Mouse (Mus musculus) liver, adult 2 months (tissue): ENCODE data around the gene Ift43. TPM values are rescaled to one million over a fixed set of nuclear protein-coding genes. Genes with fewer than 3 reads are reported as not detected.

Experiments
- DNase-seq: peaks from one replicate; pipeline ENCODE4 v3.0.0-alpha.2; 2011; ENCODE audit warnings: low read depth, low spot score; ENCODE audit errors: extremely low read depth
- H3K27ac ChIP-seq: fragments of 200-500 bp; replicated peaks from 2 replicates; pipeline ENCODE4 v1.5.1; 2012; ENCODE audit warnings: low read depth, mild to moderate bottlenecking, control low read depth, inconsistent platforms, low read length; ENCODE audit not compliant: insufficient read depth
- H3K27me3 ChIP-seq: fragments of 200-500 bp; 2 replicates; pipeline ENCODE4 v1.6.1; 2012; ENCODE audit warnings: mild to moderate bottlenecking, moderate library complexity, low read length, inconsistent platforms; ENCODE audit not compliant: control insufficient read depth, insufficient read depth
- H3K36me3 ChIP-seq: fragments of 200-500 bp; 2 replicates; pipeline ENCODE4 v1.6.1; 2012; ENCODE audit warnings: low read length, inconsistent platforms; ENCODE audit not compliant: control insufficient read depth, insufficient read depth
- H3K4me1 ChIP-seq: fragments of 200-500 bp; 2 replicates; pipeline ENCODE4 v1.6.1; 2011; ENCODE audit warnings: low read length; ENCODE audit not compliant: control insufficient read depth, insufficient read depth
- H3K4me3 ChIP-seq: fragments of 200-500 bp; 2 replicates; pipeline ENCODE4 v1.5.1; 2011; ENCODE audit warnings: low read depth, mild to moderate bottlenecking, control low read depth, low read length, moderate library complexity; ENCODE audit not compliant: insufficient read depth
- H3K79me2 ChIP-seq: fragments of 200-500 bp; 2 replicates; pipeline ENCODE4 v1.6.1; 2012; ENCODE audit warnings: inconsistent platforms, mild to moderate bottlenecking, low read length, moderate library complexity; ENCODE audit not compliant: control insufficient read depth, insufficient read depth
- H3K9ac ChIP-seq: fragments of 200-500 bp; 2 replicates; pipeline ENCODE4 v1.6.1; 2012; ENCODE audit warnings: low read depth, mild to moderate bottlenecking, control low read depth, inconsistent platforms, low read length
- CTCF ChIP-seq: fragments of 200-500 bp; IDR thresholded peaks from 2 replicates; pipeline ENCODE4 v1.5.1; 2011; ENCODE audit warnings: low read depth, low read length, control low read depth
- POLR2A ChIP-seq: fragments of 200-500 bp; IDR thresholded peaks from 2 replicates; pipeline ENCODE4 v1.6.1; 2011; ENCODE audit warnings: low read length, control low read depth; ENCODE audit not compliant: insufficient read depth; ENCODE audit errors: extremely low read depth
- WGBS: fragments of 180-500 bp; shearing (Covaris S2); methylation state at CpG from one replicate; pipeline ENCODE4 v1.1.7; 2018; 5-methylcytosine and 5-hydroxymethylcytosine counted together
- polyA plus RNA-seq: library from polyadenylated mRNA; depleted of rRNA; stranded (reverse); fragments of >200 nt; gene quantifications from 2 replicates; pipeline ENCODE4 v1.2.3, GENCODE M21; 2012
- total RNA-seq: library from RNA; depleted of rRNA; stranded (reverse); fragments of >200 nt; gene quantifications from 2 replicates; pipeline ENCODE4 v1.2.3, GENCODE M21; 2014

The Ift43 gene
- total and polyA plus RNA-seq, 2 experiments, result 3.5 to 4.5 TPM

DNA sequence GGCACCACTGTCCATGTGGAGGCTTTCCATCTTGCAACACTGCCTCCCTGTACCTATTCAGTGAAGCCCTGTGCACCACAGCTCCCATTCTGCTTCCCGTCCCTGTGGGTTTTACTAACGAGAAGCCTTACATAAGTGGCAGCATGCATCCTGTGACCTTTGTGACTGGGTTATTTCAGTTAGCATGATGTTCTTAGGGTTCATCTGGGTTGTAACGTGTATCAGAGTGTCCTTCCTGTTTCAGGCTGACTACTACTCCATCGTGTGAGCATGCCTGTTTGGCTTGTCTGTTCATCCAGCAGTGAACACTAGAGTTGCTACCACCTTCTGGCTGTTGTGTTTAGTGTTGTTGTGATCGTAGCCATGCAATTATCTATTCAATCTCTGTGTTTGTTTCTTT lies 36.2 kb upstream of the Ift43 start:
- TF ChIP-seq POLR2A (no peak), CTCF (no peak)
- 77% methylated on average over 5 of the region's 5 CpGs for WGBS
- no peaks in the 10 kb centered on the region for H3K4me1 ChIP-seq
- H3K27me3 ChIP-seq, result no peaks in the 10 kb centered on the region
- no peaks in the 10 kb centered on the region for H3K79me2 ChIP-seq
- peak; percentile 48 for DNase-seq
- H3K9ac ChIP-seq, result no peak overlapping the region
- H3K4me3 ChIP-seq, result no peak overlapping the region
- H3K27ac ChIP-seq, result no peak overlapping the region
- H3K36me3 ChIP-seq, result no peaks in the 10 kb centered on the region

DNA sequence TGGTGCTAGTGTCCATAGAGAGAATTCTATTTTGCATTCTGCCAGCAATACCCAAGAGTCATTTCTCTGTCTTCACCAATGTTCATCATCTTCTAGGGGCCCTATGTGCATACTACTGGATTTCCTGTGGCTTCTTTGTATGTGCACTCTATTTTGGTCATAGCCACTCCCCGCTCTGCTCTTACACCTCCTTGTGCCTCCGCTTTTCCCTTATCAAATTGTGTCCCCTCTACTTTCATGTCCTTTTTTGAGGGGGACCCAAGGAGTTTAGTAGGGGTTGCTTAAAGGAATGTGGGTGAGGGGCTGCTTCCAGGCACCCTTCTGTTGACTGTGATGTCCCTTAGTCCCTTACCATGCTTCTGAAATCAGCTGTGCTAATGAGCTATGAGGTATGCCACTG lies 35.6 kb upstream of the Ift43 start:
- no peaks in the 10 kb centered on the region for H3K79me2 ChIP-seq
- H3K4me1 ChIP-seq, result no peaks in the 10 kb centered on the region
- WGBS, result 98% methylated on average over 2 of the region's 2 CpGs
- DNase-seq, result no peak
- no peaks in the 10 kb centered on the region for H3K36me3 ChIP-seq
- no peak overlapping the region for H3K27ac ChIP-seq
- TF ChIP-seq CTCF (no peak), POLR2A (no peak)
- H3K27me3 ChIP-seq, result no peaks in the 10 kb centered on the region
- H3K4me3 ChIP-seq, result no peak overlapping the region
- H3K9ac ChIP-seq, result no peak overlapping the region

DNA sequence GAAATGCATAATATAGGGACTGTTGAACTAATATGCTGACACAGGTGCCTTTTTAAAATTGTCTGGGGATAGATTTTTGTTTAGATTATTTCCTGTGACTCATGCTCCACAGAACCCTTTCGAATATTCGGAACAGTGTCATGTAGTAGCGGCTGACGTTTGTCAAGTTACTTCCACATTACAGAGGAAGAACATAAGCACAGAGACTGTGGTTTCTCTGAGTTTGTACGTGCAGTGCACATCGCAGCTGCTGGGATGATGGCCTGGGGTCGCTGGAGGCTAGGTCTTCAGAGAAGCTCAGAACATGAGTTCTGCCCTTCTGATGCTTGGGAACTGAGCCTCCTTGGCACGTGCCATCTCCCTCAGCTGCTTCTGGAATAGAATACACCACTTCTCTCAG lies 35.0 kb upstream of the Ift43 start:
- Histone ChIP-seq H3K4me3 (no peak overlapping the region), H3K27ac (no peak overlapping the region), H3K27me3 (no peaks in the 10 kb centered on the region), H3K79me2 (no peaks in the 10 kb centered on the region), H3K36me3 (no peaks in the 10 kb centered on the region), H3K4me1 (no peaks in the 10 kb centered on the region), H3K9ac (no peak overlapping the region)
- WGBS, result 88% methylated on average over 8 of the region's 8 CpGs
- peak; percentile 22 for DNase-seq
- TF ChIP-seq POLR2A (no peak), CTCF (no peak)

DNA sequence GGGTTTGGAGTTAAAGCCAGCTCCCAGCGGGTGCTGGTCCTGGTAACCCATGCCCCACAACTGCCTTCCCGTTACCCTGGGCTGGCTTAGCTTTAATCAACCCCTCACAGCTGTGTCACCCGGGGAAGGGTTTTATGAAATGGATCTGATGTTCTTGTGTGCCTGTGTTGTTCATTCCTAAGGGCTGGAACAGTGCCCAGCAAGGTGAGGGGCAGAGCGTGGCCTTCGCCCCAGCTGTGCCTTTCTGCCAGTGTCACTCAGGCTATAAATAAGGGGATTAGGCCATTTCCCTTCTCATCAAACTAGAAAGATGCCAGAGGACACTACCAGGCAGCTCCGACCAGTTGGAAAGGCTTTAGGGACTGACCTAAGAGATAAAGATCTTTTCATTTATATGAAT lies 32.5 kb upstream of the Ift43 start:
- H3K9ac ChIP-seq, result no peak overlapping the region
- no peak for DNase-seq
- no peak overlapping the region for H3K4me3 ChIP-seq
- H3K27me3 ChIP-seq, result no peaks in the 10 kb centered on the region
- TF ChIP-seq POLR2A, result no peak
- no peak for TF ChIP-seq CTCF
- no peaks in the 10 kb centered on the region for H3K4me1 ChIP-seq
- no peak overlapping the region for H3K27ac ChIP-seq
- no peaks in the 10 kb centered on the region for H3K36me3 ChIP-seq
- H3K79me2 ChIP-seq, result no peaks in the 10 kb centered on the region
- WGBS, result 85% methylated on average over 6 of the region's 6 CpGs

DNA sequence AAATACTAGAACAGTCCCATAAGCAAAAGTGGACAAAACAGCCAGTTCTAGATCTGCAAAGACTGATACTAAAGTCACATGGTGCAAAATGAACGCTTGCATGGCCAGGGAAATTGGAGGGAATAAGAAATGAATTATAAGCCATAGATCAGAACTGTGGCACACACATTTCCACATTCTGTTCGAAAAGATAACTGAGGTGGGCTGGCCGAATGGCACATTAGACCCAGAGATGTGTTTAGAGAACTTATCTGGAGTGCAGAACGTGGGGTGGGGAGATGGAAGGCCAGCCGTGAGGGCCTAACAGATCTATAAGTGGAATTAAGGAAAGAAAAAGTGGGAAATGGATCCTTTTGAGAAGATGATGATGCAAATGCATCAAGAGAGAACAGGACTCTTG lies 30.9 kb upstream of the Ift43 start:
- Histone ChIP-seq H3K4me3 (no peak overlapping the region), H3K79me2 (no peaks in the 10 kb centered on the region), H3K27me3 (no peaks in the 10 kb centered on the region), H3K4me1 (no peaks in the 10 kb centered on the region), H3K36me3 (no peaks in the 10 kb centered on the region), H3K9ac (no peak overlapping the region), H3K27ac (no peak overlapping the region)
- DNase-seq, result no peak
- WGBS, result 95% methylated on average over 5 of the region's 5 CpGs
- TF ChIP-seq CTCF, result no peak

DNA sequence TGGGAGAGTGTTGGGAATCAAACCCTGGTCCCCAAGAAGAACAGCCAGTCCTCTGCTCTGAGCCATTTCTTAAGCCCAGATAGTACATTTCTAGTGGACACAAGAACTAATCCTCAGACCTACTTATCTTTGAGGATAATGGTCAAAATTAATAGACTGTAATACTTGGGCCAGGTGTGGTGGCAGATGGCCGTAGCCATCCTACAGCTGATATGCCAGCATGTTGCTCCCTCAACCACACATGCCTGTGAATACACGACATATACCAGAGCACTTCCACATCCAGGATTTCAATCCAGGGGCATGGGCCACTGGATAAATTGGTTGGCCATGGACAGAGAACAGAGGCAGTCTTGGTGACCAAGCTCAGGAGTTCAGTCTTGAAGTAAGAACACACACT lies 27.0 kb upstream of the Ift43 start:
- WGBS, result 96% methylated on average over 2 of the region's 2 CpGs
- no peak overlapping the region for H3K9ac ChIP-seq

More for the DNA sequence above, 27.0 kb upstream of the Ift43 start:
- H3K36me3 ChIP-seq, result no peaks in the 10 kb centered on the region
- H3K4me1 ChIP-seq, result no peaks in the 10 kb centered on the region
- TF ChIP-seq POLR2A, result no peak
- TF ChIP-seq CTCF, result no peak
- no peaks in the 10 kb centered on the region for H3K79me2 ChIP-seq
- no peak for DNase-seq
- no peak overlapping the region for H3K27ac ChIP-seq
- no peaks in the 10 kb centered on the region for H3K27me3 ChIP-seq
- H3K4me3 ChIP-seq, result no peak overlapping the region
